Mouse (Mus musculus): ENCODE data around the gene Sprn.

GRCm38 (mm10) chr7:140124382-140124781 lies 30.3 kb downstream of the Sprn start:
- TF ChIP-seq CTCF (IDR thresholded peaks at IDR 0.05; ENCODE audit: borderline replicate concordance, insufficient read depth, low read length) (no peak), POLR2A (IDR thresholded peaks at IDR 0.05; ENCODE audit: low read depth, low read length) (no peak)
